Mouse (Mus musculus): ENCODE data around the gene Clec16a. TPM values are rescaled to one million over a fixed set of nuclear protein-coding genes. Genes with fewer than 3 reads are reported as not detected.

The Clec16a gene
- total RNA-seq, 1 experiment from 2014 or later = 15.5 TPM

- no peak for ATAC-seq (replicated peaks; ENCODE audit: low read depth, poor library complexity, severe bottlenecking)
Observed at GRCm38 (mm10) chr16:10668991-10669703, 124.0 kb downstream of the Clec16a start.

DNA sequence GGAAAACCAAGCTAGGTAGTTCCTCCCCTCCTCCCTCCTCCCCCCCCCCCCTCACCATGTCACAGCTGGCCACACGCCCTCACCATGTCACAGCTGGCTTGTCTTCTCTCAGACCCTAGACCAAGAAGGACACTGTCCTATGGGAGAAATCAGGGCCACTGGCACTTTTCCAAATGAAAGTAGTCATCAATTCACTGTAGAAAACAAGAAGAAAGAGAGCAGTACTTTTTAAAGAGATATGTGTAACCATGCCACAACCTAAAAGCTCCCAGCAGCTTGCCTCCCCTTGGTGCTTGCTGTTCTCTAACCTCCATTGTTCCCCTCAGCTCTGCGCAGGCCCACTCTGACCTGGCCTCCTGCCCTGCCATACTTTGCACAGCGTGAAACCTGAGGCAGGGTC, 124.8 kb downstream of the Clec16a start:
- ATAC-seq (replicated peaks; ENCODE audit: low read depth, poor library complexity, severe bottlenecking) = no peak

DNA sequence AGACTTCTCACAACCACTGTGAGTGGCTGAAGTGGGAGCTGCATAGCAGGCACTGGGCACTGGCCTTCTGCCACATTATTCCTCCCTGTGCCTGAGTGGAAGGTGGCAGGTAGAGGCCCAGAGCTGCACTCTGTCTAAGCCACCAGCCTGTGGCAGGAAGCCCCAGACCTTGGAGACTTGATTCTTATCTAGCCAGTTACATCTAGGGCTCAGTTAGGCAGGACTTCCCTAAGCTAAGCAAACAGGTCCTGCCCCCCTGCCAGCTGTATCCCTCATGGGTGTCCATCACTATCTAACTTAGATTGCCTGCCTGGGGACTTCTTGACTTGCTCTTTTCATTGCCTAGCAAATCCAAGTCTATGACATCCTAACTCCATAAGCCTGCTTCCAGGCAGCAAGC, 127.4 kb downstream of the Clec16a start:
- peak; percentile 68 for ATAC-seq (replicated peaks; ENCODE audit: low read depth, poor library complexity, severe bottlenecking)

DNA sequence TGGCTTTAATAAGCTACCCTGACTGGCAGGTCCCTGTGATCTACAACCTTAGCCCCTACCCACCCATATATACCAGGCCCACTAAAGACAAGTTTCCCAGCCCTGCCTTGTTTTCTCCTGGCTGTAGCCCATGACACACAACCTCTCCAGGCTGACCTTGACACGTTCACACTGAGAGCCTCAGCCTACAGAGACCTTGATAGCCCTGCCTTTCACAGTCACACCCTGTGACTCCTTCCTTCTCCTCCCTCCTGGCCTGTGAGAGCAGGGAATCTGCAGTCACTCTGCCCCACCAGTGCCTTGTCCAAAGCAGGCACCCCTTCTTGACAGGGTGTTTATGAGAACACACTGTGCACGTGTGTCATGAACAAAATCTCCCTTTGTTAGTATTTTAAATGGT, 128.9 kb downstream of the Clec16a start:
- no peak for ATAC-seq (replicated peaks; ENCODE audit: low read depth, poor library complexity, severe bottlenecking)

GRCm38 (mm10) chr16:10674957-10675356, 129.8 kb downstream of the Clec16a start:
- ATAC-seq (replicated peaks; ENCODE audit: low read depth, poor library complexity, severe bottlenecking) = no peak

DNA sequence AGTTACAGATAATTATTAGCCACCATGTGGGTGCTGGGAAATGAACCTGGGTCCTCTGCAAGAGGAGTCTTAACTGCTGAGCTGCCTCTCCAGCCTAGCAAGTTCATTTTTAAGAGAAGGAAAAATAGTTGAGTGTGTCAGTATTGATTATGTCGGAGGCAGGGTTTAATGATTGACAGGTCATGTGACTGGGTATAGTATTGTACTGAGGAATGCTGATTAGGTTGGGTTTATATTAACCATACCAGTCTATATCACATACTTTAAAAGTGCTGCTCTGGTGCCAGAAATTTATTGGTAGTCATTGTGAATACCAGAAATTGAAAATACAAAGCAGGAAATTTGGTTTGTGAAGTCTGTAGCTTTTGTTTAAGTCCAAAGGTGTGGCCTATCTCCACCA, 130.5 kb downstream of the Clec16a start:
- no peak for ATAC-seq (replicated peaks; ENCODE audit: low read depth, poor library complexity, severe bottlenecking)

DNA sequence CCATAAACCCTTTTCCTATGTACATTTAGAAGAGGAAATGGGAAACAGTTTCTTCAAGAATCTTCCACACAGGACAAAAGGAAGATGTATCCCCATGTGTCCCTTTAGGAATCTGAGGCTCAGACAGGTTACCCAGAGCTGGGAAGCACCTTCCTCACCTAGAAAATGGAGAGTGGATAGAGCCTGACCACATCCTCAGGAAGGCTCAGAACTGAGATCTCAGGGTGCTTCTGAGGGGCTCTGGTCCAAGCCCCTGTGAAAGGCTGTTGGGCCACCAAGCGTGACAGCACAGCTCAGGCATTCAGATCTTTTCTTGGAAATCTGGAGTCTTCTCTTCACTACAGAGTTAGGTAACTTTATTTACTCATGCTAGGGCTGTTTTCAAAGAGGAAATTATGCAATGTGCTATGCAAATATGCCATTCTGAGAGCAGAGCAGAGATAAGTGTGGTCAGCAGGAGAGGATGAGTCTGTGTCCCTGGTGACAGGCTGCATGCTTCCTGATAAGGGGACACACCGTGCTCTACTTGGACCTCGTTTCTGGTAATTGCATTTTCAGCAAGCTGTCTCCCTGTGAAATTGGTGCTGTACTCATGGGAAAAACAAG, 131.4 kb downstream of the Clec16a start:
- peak; percentile 90 for ATAC-seq (replicated peaks; ENCODE audit: low read depth, poor library complexity, severe bottlenecking)

- ATAC-seq (replicated peaks; ENCODE audit: low read depth, poor library complexity, severe bottlenecking) = no peak
Observed at GRCm38 (mm10) chr16:10682521-10682920, 137.4 kb downstream of the Clec16a start.

GRCm38 (mm10) chr16:10683193-10684000, 138.3 kb downstream of the Clec16a start:
- no peak for ATAC-seq (replicated peaks; ENCODE audit: low read depth, poor library complexity, severe bottlenecking)

GRCm38 (mm10) chr16:10689748-10690318, 144.7 kb downstream of the Clec16a start:
- peak; percentile 79 for ATAC-seq (replicated peaks; ENCODE audit: low read depth, poor library complexity, severe bottlenecking)

DNA sequence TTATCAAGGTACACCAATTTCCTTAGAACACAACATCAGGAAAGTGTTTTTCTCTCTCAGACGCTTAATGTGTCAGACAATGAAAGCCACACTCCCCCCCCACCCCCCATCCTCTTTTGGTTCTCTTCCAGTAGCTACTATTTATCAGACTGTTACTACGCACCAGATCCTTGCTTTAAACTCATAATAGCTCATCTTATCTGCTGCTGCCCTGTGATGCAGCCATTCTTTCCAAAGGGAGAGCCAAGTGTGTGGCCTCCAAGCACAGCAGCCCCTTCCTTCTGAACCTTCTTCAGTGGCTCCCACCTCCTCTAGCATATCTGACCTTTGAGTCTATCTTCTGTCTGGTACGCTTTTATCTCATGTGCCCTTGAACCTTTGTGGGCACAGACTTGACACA, 145.3 kb downstream of the Clec16a start:
- ATAC-seq (replicated peaks; ENCODE audit: low read depth, poor library complexity, severe bottlenecking) = peak; percentile 34

DNA sequence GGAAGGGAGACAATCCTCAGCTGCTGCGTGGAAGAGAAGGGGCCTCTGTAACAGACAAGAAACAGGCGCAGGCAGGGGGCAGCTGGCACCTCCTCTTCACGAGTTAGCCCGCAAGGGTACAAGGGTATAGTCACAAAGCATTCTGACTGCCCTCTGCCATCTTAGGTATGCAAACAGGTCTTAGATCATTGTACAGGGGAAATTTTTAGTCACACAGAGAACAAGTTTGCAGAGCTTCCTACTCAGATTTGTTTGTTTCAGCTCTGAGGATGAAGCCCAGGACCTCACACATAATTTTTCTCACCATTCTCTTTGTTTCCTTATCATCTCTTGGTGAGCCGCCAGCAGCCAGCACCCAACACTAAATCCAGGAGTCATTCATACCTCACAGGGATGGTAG, 146.6 kb downstream of the Clec16a start:
- no peak for ATAC-seq (replicated peaks; ENCODE audit: low read depth, poor library complexity, severe bottlenecking)

DNA sequence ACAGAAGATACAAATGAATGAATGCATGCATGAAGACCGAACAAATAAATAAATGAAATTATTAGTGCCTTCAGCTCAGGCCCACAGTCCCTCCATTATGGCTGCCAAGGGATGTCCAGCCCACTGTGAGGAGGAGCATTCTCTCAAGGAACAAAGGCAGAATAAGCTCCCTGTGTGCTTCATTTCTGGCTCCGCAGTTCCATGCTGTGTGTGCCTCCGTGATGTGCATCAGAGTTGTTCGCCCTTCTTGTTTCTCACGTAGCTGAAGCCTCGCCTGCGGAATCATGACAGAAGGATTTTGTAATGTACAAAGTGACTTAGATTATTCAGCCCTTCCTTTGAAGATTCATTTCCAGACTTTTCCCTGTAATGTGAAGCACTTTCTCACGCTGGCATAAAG, 147.7 kb downstream of the Clec16a start:
- no peak for ATAC-seq (replicated peaks; ENCODE audit: low read depth, poor library complexity, severe bottlenecking)

- ATAC-seq (replicated peaks; ENCODE audit: low read depth, poor library complexity, severe bottlenecking) = no peak
Observed at GRCm38 (mm10) chr16:10693424-10693823, 148.3 kb downstream of the Clec16a start.

- ATAC-seq (replicated peaks; ENCODE audit: low read depth, poor library complexity, severe bottlenecking) = 0 out of 2 replicates have a peak, but pooled peaks have one; percentile 19
Observed at GRCm38 (mm10) chr16:10694414-10694851, 149.3 kb downstream of the Clec16a start.

- ATAC-seq (replicated peaks; ENCODE audit: low read depth, poor library complexity, severe bottlenecking) = no peak
Observed at GRCm38 (mm10) chr16:10697861-10698659, 152.9 kb downstream of the Clec16a start.

DNA sequence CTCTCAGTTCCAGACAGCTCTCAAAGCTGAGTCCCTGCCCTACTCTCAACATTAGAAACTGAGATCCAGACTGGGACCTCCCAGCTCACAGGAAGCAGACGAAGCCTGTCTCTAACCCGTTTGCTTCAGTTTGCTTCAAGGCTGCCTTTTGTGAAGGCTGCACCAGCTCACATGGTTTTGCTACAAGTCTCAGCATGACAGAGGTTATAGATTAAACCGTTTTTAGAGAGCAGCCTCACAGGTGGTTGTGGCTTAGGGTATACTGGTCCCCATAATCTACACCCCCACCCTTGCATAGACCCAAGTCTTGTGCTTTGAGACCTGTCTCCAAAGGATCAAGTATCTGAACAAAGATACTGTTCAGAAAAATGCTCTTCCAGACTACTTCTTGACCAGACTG, 154.2 kb downstream of the Clec16a start:
- no peak for ATAC-seq (replicated peaks; ENCODE audit: low read depth, poor library complexity, severe bottlenecking)

- ATAC-seq (replicated peaks; ENCODE audit: low read depth, poor library complexity, severe bottlenecking) = no peak
Observed at GRCm38 (mm10) chr16:10700160-10700559, 155.0 kb downstream of the Clec16a start.

DNA sequence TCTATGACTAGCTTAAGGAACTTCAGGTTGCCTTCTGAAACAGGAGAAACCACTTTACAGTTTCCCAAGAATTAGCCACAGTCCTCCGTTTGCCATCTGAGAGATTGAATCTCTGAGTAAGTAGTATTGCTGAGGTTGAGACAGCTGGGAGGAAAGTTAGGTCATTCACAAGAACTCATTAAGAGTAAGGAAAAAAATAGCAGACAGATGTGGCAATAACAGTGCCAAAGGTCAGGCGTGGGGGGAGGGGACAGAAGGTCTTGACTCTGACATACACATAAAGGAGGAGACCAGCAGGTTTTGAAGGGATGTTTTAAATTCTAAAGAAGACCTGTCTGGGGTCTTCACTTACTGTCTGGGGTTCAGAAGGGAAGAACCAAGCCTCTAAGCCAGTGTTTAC, 157.3 kb downstream of the Clec16a start:
- ATAC-seq (replicated peaks; ENCODE audit: low read depth, poor library complexity, severe bottlenecking) = no peak

DNA sequence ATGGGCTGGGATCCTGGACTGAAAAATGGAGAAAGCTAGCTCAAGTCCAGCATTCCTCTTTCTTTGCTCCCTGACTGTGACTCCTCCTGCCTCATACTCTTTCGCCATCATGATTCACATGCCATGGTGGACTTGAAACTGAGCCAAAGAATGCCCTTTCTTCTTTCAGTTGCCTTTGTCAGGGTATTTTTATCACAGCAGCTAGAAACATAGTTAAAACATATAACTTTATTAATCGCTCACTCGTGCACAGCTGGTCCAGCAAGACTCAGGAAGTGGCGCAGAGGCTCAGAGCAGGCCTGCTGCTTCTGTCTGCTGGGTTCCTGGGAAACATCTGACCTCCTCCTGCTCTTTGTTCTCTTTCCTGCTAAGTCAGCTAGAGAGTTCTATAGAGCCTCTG, 158.8 kb downstream of the Clec16a start:
- ATAC-seq (replicated peaks; ENCODE audit: low read depth, poor library complexity, severe bottlenecking) = no peak
